Mouse (Mus musculus): Measurements from ENCODE around the gene Olfr1417. TPM values are rescaled to one million over a fixed set of nuclear protein-coding genes. Genes with fewer than 3 reads are reported as not detected.

Olfr1417 gene
- polyA plus RNA-seq, 1 experiment from 2014 or later = not detected

DNA sequence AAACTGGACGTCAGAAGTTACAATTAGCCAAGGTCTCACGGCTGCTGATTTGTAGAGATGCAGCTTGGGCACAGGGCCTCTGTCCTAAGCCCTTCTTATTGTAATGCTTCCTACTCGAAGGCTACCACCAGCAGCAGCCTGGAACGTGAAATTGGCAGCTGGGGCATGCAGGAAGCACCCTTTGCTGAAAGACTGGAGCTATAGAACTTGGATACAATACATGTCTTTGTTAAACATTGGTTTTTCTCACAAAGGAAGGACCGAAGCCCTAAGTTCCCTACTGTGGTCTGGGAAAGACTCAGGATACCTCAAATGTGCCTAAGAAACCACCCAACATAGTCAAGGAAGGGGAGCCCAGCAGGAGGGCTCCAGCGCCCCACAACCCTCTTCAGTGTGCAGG lies 31.2 kb downstream of the Olfr1417 start:
- Histone ChIP-seq H3K4me1 (replicated peaks) (0 out of 2 replicates have a peak, but pooled peaks cover 6% of the 10 kb centered on the region), H3K4me2 (no peak overlapping the region), H3K36me3 (no peaks in the 10 kb centered on the region), H3K4me3 (no peak overlapping the region), H3K9ac (no peak overlapping the region), H3K27ac (replicated peaks) (no peak overlapping the region), H3K9me3 (no peaks in the 10 kb centered on the region), H3K27me3 (no peaks in the 10 kb centered on the region)
- WGBS = 38% methylated on average over 6 of the region's 6 CpGs
- no peak for ATAC-seq (ENCODE audit: low read depth)

DNA sequence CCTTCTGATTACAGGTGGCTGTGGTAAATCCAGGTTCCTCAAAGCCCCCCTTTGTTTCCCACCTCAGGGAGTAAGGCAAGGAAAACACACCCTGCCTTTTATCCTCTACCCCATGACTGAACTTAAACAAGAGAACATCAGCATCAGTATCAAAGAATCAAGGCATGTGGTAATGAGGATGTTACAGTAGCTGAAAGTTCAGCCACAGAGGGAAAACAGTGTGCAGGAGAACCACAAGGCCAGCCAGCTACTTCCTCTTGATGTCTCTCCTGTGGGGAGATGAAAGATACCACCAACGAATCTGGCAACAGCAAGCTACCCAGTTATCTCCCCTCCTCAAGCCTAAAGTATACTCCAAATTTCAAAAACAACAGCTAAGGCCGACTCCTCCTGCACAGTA lies 31.8 kb downstream of the Olfr1417 start:
- 66% methylated on average over 2 of the region's 2 CpGs for WGBS
- Histone ChIP-seq H3K36me3 (no peaks in the 10 kb centered on the region), H3K4me3 (no peak overlapping the region), H3K9ac (no peak overlapping the region), H3K4me1 (replicated peaks) (0 out of 2 replicates have a peak, but pooled peaks cover 5% of the 10 kb centered on the region), H3K9me3 (no peaks in the 10 kb centered on the region), H3K27me3 (no peaks in the 10 kb centered on the region), H3K27ac (replicated peaks) (no peak overlapping the region), H3K4me2 (no peak overlapping the region)
- no peak for ATAC-seq (ENCODE audit: low read depth)

DNA sequence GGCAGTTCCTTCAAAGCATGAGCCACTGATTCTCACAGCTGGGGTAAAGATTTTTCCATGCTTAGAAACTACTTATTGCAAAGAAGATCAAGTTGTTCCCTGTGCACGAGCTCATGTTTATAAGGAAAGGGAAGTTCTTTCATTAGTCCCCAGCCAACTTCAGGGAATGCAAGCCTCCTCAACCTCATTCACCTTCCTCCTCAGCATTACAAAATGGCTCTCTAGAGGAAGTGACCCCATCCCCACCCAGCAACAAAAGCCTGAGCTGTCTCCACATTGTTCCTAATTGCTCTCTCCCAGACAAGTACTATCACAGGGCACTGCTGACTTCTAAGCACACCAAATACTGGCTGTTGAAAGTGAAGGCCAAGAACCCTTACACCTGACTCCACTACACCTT lies 34.6 kb downstream of the Olfr1417 start:
- no peak overlapping the region for H3K9ac ChIP-seq

DNA sequence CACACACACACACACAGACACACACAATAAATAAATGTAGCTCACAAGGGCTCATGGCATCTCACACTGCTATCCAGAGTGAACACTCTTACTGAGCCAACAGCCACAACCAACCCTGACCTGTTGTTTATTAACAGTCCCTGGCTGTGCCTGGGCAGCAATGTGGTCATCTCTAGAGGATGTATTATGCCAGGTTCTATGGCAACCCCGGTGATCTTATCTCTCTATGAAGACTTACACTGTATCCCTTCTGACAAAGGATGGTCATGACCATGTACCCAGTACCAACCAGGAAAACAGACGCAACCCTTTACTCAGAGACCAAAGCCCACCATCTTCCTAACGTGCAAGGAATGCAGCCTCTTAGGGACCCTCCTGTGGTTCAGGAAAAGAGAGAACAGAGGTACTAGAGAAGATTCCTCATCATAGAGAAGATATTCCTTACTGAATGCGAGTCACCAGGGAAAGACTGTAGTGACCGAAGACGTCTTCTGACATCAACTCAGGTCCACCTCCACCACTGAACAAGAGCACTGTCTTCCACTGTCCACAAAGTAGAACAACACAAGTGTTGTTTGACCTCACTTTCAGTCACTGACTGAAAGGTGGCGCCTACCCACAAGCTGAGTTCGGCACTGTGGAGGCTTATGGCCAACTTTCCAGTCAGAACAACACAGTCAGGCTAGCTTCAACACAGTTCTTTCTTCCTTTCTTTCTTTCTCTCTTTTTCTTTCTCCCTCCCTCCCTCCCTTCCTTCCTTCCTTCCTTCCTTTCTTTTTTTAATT lies 38.3 kb downstream of the Olfr1417 start:
- Histone ChIP-seq H3K4me2 (no peak overlapping the region), H3K36me3 (no peaks in the 10 kb centered on the region), H3K4me3 (no peak overlapping the region), H3K9me3 (no peaks in the 10 kb centered on the region), H3K4me1 (replicated peaks) (no peaks in the 10 kb centered on the region), H3K27ac (replicated peaks) (no peak overlapping the region), H3K9ac (no peak overlapping the region), H3K27me3 (no peaks in the 10 kb centered on the region)
- WGBS = 86% methylated on average over 8 of the region's 8 CpGs
- no peak for ATAC-seq (ENCODE audit: low read depth)

More for the DNA sequence above, 34.6 kb downstream of the Olfr1417 start:
- Histone ChIP-seq H3K4me1 (replicated peaks) (no peaks in the 10 kb centered on the region), H3K27ac (replicated peaks) (no peak overlapping the region), H3K9me3 (no peaks in the 10 kb centered on the region), H3K36me3 (no peaks in the 10 kb centered on the region), H3K27me3 (no peaks in the 10 kb centered on the region), H3K4me2 (no peak overlapping the region), H3K4me3 (no peak overlapping the region)
- no peak for ATAC-seq (ENCODE audit: low read depth)
- 64% methylated on average over 1 of the region's 1 CpGs for WGBS

DNA sequence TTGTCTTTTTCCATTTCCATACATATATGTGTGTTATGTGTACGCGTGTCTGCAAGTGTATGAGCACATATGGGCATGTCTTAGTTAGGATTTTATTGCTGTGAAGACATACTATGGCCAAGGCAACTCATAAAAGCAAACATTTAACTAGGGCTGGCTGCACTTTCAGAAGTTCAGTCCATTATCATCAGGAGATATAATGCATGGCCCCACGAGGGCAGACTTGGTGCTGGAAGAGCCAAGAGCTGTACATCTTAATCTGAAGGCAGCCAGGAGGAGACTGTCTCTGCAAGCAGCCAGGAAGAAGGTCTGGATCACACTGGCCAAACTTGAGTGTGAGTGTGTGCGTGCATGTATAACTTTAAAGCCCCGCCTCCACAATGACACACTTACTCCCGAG lies 44.6 kb downstream of the Olfr1417 start:
- Histone ChIP-seq H3K4me3 (no peak overlapping the region), H3K4me1 (replicated peaks) (no peaks in the 10 kb centered on the region), H3K9me3 (no peaks in the 10 kb centered on the region), H3K36me3 (no peaks in the 10 kb centered on the region), H3K4me2 (no peak overlapping the region), H3K27me3 (no peaks in the 10 kb centered on the region), H3K9ac (no peak overlapping the region), H3K27ac (replicated peaks) (no peak overlapping the region)
- WGBS = 87% methylated on average over 6 of the region's 6 CpGs
- no peak for ATAC-seq (ENCODE audit: low read depth)

DNA sequence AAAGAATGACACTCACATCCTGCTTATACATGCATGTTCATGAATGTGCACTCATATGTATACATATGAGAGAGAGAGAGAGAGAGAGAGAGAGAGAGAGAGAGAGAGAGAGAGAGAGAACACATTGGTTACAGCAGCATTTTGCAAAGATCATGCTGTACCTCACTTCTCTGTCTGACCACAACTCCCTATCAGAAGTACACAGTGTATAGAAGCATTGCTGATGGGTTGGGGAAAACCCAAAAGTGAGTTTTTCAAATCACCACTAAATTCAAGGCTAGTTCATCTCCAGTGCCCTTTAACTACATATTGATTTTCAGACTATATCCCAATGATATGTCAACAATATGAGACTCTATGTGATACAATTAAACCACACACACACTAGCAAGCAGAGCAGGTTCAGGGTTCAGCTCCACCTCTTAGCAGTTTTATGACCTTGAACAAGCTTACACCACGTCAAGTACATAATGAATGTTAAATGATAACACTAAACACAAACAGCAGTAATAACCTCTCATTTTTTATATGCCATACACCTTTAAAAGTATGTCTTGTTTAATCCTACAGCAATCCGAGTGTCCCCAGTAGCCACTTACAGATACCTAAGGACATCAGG lies 45.2 kb downstream of the Olfr1417 start:
- ATAC-seq (ENCODE audit: low read depth) = no peak
- H3K4me1 ChIP-seq (replicated peaks) = no peaks in the 10 kb centered on the region
- 73% methylated on average over 2 of the region's 2 CpGs for WGBS
- H3K4me3 ChIP-seq = no peak overlapping the region
- no peaks in the 10 kb centered on the region for H3K36me3 ChIP-seq
- H3K4me2 ChIP-seq = no peak overlapping the region
- no peaks in the 10 kb centered on the region for H3K9me3 ChIP-seq
- H3K27me3 ChIP-seq = no peaks in the 10 kb centered on the region
- no peak overlapping the region for H3K27ac ChIP-seq (replicated peaks)
- H3K9ac ChIP-seq = no peak overlapping the region

DNA sequence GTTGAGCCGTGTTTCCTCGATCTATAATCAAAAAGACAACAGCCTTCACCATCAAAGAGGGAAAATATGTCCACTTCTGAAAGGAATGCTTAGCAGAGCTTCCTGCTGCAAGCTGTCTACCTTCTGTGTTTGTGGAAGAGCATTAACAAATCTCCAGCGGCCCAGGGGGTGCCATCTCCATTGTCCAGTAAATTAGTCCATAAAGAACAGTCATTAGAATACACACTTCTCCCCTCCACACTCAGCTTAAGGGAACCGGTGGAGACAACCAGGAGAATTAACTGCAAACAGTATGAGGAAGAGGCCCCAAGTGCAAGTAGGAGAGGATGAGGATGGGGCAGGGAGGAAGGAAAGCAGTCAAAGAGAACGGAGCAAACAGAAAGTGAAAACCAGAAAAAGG lies 47.2 kb downstream of the Olfr1417 start:
- no peaks in the 10 kb centered on the region for H3K9me3 ChIP-seq
- H3K27me3 ChIP-seq = no peaks in the 10 kb centered on the region
- no peak for ATAC-seq (ENCODE audit: low read depth)
- H3K4me3 ChIP-seq = no peak overlapping the region
- no peak overlapping the region for H3K4me2 ChIP-seq
- no peak overlapping the region for H3K27ac ChIP-seq (replicated peaks)
- no peak overlapping the region for H3K9ac ChIP-seq
- no peaks in the 10 kb centered on the region for H3K4me1 ChIP-seq (replicated peaks)
- no peaks in the 10 kb centered on the region for H3K36me3 ChIP-seq
- 61% methylated on average over 5 of the region's 5 CpGs for WGBS

DNA sequence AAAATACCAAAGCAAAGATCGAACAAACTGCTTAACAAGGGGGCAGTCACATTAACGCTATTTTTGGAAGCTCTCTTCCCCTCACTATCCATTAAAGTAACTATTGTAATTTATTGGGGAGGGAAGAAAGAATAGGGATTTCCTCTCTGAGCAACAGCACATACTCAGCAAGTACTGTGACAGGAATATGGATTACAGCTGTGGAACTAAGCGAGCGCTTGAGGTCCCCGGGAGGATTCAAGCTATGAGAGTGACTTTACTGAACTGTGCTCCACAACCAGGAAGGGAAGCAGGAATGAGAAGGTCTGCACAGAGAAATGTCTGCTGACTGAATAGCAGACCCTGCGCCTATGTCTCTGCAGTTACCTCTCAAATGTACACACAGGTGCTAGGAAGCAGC lies 50.1 kb downstream of the Olfr1417 start:
- H3K9ac ChIP-seq = no peak overlapping the region
- H3K4me1 ChIP-seq (replicated peaks) = no peaks in the 10 kb centered on the region
- ATAC-seq (ENCODE audit: low read depth) = no peak

DNA sequence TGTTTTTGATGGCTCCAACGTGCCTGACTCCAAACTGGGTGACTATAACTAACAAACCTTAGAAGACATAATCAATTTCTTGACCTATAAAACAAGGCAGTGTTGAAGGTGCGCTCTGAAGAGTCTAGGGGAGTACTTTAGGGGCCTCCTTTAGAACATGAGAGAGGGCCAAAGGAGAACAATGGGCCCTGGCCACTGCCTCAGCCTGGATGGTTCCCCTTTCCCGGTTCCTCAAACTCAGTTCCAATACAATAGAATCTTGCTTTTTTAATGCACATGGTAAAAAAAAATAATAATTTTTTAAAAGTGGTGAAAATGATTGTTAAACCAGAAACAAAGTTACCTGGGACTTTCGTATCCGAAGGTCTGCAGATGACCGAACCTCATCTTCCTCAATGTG lies 51.2 kb downstream of the Olfr1417 start:
- no peak overlapping the region for H3K4me2 ChIP-seq
- H3K27me3 ChIP-seq = no peaks in the 10 kb centered on the region
- ATAC-seq (ENCODE audit: low read depth) = no peak
- no peaks in the 10 kb centered on the region for H3K4me1 ChIP-seq (replicated peaks)
- H3K4me3 ChIP-seq = no peak overlapping the region
- H3K36me3 ChIP-seq = no peaks in the 10 kb centered on the region
- WGBS = 93% methylated on average over 6 of the region's 6 CpGs
- H3K9ac ChIP-seq = no peak overlapping the region
- H3K27ac ChIP-seq (replicated peaks) = no peak overlapping the region
- no peaks in the 10 kb centered on the region for H3K9me3 ChIP-seq

More for the DNA sequence above, 50.1 kb downstream of the Olfr1417 start:
- H3K27ac ChIP-seq (replicated peaks) = no peak overlapping the region
- H3K4me3 ChIP-seq = no peak overlapping the region
- no peaks in the 10 kb centered on the region for H3K27me3 ChIP-seq
- H3K36me3 ChIP-seq = no peaks in the 10 kb centered on the region
- 88% methylated on average over 6 of the region's 6 CpGs for WGBS
- H3K9me3 ChIP-seq = no peaks in the 10 kb centered on the region
- H3K4me2 ChIP-seq = no peak overlapping the region

DNA sequence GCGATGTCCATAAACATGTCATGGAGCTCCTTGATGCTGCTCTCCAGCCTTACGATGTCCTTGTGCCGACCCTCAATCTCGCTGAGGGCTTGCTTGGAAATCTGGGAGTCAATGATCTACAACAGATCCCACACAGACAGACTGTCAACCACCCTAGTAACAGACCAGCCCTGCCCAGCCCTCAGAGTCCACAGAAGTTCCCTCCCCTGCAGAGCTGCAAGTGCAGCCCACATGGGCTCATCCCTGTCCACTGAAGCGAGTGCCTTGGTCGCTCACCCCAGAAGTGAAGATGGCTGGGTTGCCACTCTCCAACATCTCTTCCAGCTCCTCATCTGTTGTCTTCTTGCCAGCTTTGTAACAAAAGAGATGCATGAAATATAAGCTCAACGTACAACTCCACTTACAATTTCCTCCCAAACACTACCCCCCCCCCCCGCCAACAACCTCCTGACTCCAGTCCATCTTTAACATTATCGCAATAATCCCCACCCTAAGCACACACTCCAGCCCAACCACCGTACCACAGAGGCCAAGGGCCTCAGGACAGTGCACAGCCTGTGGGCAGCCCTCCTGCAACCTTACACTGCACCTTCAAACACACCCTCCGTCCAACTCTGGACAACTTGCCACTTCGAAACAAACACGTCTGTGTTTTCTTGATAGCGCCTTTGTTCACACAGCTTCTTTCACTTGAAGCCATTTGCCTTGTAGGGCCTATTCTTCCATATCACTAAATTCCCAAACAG lies 53.4 kb downstream of the Olfr1417 start:
- ATAC-seq (ENCODE audit: low read depth) = no peak
- WGBS = 92% methylated on average over 14 of the region's 14 CpGs
- no peak overlapping the region for H3K9ac ChIP-seq

DNA sequence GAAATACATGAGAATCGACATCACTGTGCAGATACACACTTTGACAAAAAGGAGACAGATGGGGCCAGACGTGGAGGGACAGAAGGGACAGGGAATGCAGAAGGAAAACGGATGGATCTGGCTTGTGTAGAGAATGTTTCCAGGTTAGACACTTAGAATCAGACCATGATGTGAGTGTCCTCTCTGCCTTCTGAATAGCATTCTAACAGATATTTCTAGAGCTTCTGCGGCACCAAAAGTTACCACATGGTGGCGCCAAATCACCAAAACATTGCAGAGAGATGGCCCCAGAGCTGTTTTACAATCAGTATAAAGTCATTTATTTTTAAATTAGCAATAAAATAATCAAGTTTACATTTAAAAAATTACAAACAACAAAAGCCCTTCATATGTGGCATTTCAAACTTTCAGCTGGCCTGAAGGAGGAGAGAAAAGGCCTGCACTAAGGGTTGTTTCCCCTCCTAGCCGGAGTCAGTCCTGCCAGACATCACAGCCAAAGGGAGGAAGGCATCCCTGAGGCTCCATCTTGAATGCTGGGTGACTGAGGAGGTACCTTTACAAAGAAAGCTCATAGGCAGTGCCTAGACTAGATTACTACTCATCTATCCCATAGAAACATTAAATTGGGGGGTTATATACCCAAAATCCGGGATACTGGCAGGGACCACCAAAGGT lies 61.7 kb downstream of the Olfr1417 start:
- H3K27me3 ChIP-seq = no peaks in the 10 kb centered on the region
- no peak overlapping the region for H3K9ac ChIP-seq
- peaks cover 36% of the 10 kb centered on the region for H3K36me3 ChIP-seq
- H3K4me2 ChIP-seq = no peak overlapping the region
- H3K27ac ChIP-seq (replicated peaks) = no peak overlapping the region
- no peaks in the 10 kb centered on the region for H3K4me1 ChIP-seq (replicated peaks)
- no peak overlapping the region for H3K4me3 ChIP-seq
- WGBS = 60% methylated on average over 7 of the region's 7 CpGs
- H3K9me3 ChIP-seq = no peaks in the 10 kb centered on the region
- ATAC-seq (ENCODE audit: low read depth) = peak; percentile 40; the same call in 1 of the 2 replicates

More for the DNA sequence above, 53.4 kb downstream of the Olfr1417 start:
- no peaks in the 10 kb centered on the region for H3K27me3 ChIP-seq
- H3K9me3 ChIP-seq = no peaks in the 10 kb centered on the region
- no peak overlapping the region for H3K4me3 ChIP-seq
- no peaks in the 10 kb centered on the region for H3K4me1 ChIP-seq (replicated peaks)
- no peaks in the 10 kb centered on the region for H3K36me3 ChIP-seq
- no peak overlapping the region for H3K4me2 ChIP-seq
- H3K27ac ChIP-seq (replicated peaks) = no peak overlapping the region

All from neural tube, embryonic 13.5 days (tissue).